Mouse (Mus musculus) adrenal gland, postnatal 36 days (tissue): ENCODE results near the gene R3hcc1l. TPM values are rescaled to one million over a fixed set of nuclear protein-coding genes. Genes with fewer than 3 reads are reported as not detected.

Experiments
- DNase-seq, 2 experiments: peaks; one replicate each; pipeline ENCODE4 v3.0.0; 2021; ENCODE audit warnings: mixed read lengths in 1 of 2
- total RNA-seq, 2 experiments: library from RNA; stranded (reverse); gene quantifications; 2 replicates each; pipeline ENCODE4 v1.2.3; 2021

Gene R3hcc1l
- total RNA-seq, 2 experiments from 2014 or later: 25.8 to 32.0 TPM

DNA sequence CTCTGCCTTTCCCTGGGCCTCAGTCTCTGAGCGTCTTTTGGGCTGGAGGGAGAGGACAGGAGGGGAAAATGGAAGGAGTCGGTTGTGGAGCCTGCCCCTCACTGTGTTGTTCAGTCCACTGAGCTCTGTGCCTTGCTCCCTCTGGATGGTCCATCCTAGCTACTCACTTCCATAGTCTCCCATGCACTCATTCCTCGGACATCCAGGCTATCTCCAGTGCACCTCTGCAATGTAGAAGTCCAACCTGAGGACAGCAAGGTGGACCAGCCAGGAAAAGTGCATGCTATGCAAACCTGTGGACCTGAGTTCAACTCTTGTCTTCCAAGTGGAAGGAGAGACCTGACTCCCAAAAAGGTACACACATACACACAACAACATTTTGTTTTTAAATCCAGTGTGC is 82.0 kb downstream of the R3hcc1l start:
- DNase-seq: no peak

DNA sequence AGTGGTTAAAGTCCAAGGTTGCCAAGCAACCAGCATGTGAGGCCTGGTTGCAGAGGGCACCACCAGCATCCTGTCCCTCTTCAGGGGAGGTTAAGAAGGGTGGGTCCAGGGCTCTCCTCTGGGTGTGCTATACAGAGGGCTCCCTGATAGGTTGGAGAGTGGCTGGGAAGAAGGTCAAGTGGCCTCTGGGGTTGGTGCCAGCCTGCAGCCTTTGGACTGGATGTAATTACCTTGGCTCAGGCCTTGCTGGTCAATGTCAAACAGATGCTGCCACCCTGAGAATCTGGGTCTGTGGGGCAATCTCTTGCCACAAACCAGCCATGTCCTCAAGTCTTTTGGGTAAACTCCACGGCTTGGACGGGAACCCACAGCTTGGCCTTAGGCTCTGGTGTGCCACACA is 82.9 kb downstream of the R3hcc1l start:
- DNase-seq: peak; percentile 36 to 66

DNA sequence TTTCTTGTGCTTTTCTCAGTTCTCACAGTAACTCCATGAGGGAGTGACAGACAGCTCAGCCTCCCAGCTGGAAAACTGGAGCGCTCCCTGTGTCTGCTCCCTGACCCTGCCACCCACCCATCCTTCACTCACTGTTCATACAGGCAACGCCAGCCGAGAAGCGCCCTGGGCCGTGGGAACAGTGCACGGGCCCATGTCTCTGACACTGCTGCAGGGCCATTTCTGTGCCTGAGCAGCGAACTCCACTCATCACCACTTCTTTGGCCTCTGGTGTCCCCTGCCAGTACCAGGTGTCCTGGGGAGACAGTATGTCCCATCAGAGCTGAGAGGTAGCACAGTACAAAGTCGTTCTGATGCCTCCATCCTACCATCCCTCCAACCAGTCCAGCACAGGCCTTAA is 83.5 kb downstream of the R3hcc1l start:
- no peak for DNase-seq

DNA sequence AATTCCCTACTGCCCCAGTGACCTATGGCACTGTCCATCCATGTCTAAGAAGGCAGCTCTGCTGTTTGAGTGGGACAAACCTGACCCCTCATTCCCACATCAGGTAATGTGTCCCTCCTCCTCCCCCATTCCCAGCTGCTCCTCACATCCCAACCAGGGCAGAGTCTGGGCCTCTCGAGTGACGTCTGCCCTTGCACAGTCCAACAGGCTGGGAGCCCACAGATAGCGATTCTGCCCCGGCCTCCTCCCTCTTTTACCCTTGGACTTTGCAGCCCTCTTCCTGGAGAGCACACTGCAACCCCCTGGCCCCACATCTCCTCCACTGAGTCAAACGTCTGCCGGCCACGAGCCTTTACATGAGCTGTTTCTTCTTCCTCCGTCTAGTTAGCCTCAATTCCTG is 84.0 kb downstream of the R3hcc1l start:
- no peak for DNase-seq

GRCm38 (mm10) chr19:42608082-42608481 is 89.5 kb downstream of the R3hcc1l start:
- DNase-seq: peak in 1 of 2 experiments; percentile 31

GRCm38 (mm10) chr19:42609716-42610115 is 91.2 kb downstream of the R3hcc1l start:
- DNase-seq: no peak

DNA sequence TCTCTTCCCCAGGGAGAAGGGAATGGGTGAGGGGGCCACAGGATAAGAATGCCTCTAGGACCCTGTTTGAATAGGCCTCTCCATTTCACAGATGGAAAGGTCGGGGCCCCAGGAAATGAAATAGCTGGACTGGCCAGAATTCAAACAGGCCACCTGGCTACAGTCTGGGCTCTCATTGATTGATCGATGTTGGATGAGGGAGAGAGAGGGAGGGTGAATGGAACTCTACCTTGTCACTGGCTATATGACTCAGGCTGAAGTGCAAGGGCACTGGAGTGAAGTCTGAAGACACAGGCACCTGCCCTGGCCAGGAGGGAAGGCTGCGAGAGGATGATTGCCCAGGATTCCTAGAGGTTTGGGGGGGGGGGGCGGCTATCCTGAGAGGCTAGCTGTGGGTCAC is 93.2 kb downstream of the R3hcc1l start:
- no peak for DNase-seq

- DNase-seq: peak; percentile 84 to 87
Measured at GRCm38 (mm10) chr19:42612654-42613053, 94.1 kb downstream of the R3hcc1l start, which contains the start of gene Loxl4. Loxl4 (minus strand) TSS chr19:42612813.

DNA sequence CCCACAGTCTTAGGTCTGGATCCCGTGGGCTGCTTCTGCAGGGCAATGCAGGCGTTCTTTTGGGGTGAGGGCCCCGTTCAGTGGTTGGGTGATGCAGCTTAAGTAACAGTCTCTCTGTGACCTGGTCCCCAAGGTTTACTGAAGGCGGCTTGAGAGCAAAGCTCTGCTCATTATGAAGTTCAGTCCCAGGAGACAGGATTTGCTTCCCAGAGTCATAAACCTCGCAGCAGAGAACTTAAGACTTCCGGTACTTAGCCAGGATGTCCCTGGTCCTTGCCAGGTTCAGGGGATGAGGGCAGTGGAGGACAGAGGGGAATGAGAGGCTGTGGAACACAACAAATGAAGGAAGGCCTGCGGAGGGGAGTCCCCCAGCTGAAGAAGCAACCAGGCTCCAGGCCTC is 94.6 kb downstream of the R3hcc1l start:
- DNase-seq: no peak

GRCm38 (mm10) chr19:42613647-42614225 is 95.2 kb downstream of the R3hcc1l start:
- DNase-seq: no peak

- no peak for DNase-seq
Measured at GRCm38 (mm10) chr19:42628068-42628467, 109.5 kb downstream of the R3hcc1l start.

- DNase-seq: peak; percentile 33 to 38
Measured at GRCm38 (mm10) chr19:42631541-42631961, 113.0 kb downstream of the R3hcc1l start.

DNA sequence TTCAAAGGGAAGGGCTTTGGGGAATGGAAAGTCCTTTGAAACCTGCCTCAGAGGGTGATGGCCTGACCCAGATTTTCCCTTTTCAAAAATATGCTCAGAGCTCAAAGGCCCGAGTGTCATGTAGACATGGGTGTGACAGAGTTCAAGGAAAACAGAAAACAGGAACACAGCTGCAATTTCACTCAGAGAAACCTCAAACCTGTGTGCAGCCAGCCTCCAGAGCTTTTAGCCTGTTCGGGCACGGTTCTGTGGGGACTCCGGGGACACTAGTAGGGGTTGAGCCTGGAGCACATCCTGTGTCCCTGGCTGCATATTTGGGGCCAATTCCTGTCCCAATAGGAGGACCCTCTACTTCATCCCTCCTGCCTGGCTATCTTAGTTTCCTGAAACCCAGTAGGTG is 113.7 kb downstream of the R3hcc1l start:
- DNase-seq: no peak

DNA sequence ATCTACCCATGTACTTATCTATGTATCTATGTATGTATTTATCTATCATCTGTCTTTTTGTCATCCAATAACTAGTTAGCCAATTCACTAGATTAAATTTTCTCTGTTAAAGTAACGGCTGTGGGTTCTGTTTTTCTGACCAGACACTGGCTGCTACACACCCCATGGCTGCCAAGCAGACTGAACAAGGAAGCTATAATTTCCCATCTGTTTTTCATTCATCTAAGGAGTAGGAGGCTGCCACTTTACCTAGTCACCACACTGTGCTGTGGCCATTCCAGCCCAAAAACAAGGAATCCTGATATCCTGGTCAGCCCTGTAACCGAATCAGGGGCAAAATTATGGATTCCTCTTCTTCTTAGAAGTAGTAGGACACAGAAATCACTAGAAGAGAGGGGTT is 115.1 kb downstream of the R3hcc1l start:
- DNase-seq: no peak

DNA sequence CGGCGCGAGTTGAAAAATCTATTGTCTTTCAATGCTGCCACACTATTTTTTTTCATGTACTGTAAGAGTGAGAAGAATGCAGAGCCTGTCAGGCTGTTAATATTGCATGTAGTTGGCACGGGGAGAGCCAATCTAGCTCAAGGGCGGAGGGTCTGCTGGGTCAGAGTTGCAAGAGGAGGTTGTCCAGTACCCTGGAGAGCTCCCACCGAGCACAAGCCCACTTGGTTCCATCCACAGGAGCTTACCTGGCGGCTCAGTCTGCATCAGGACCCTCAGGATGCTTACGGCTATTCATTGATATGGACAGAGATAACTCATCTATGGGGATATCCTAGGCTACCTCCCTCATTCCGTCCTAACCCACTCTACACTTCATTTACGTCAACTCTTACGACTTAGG is 118.1 kb downstream of the R3hcc1l start:
- peak in 1 of 2 experiments; percentile 15 for DNase-seq

- DNase-seq: peak in 1 of 2 experiments; percentile 32
Measured at GRCm38 (mm10) chr19:42638604-42639481, 120.3 kb downstream of the R3hcc1l start.

- no peak for DNase-seq
Measured at GRCm38 (mm10) chr19:42639544-42639943, 121.0 kb downstream of the R3hcc1l start.

- DNase-seq: no peak
Measured at GRCm38 (mm10) chr19:42640211-42640610, 121.7 kb downstream of the R3hcc1l start.

Other genes starting within 250 kb of the R3hcc1l start
- gene Crtac1, start 87.0 kb upstream of the R3hcc1l start, total RNA-seq: under 1 TPM; 0.30 to 0.93 TPM
- gene Loxl4, start 94.1 kb downstream of the R3hcc1l start, total RNA-seq: 1 to 10 TPM; 1.4 to 2.0 TPM
- 10 to 100 TPM; 32.8 to 33.3 TPM for gene Pyroxd2, start 234.0 kb downstream of the R3hcc1l start, total RNA-seq